Mouse (Mus musculus) liver, adult 10 weeks (tissue): ENCODE data around the gene H2al1o. TPM values are rescaled to one million over a fixed set of nuclear protein-coding genes. Genes with fewer than 3 reads are reported as not detected.

Experiments used
- polyA plus RNA-seq: library from polyadenylated mRNA; stranded (reverse); fragments of 350-450 nt; fragmentation: Illumina TruSeq; extraction: RNeasy Lipid Tissue Mini Kit (QIAGEN cat#74804); gene quantifications from one replicate; pipeline ENCODE4 v1.2.3, GENCODE M21; 2014; ENCODE audit warnings: low read depth, low replicate concordance

Gene H2al1o
- polyA plus RNA-seq, result not detected

GRCm38 (mm10) chrX:9572309-9572708, at the start of gene H2al1o:
Gene H2al1o (minus strand): TSS chrX:9572409.

Other genes with a start within 250 kb of the H2al1o start
- not detected for gene H2al1k, start 221.8 kb downstream of the H2al1o start, polyA plus RNA-seq
- gene Cybb, start 84.6 kb downstream of the H2al1o start, polyA plus RNA-seq, result 10.9 TPM
- gene Dynlt3, start 90.6 kb upstream of the H2al1o start, polyA plus RNA-seq, result 198 TPM